Mouse (Mus musculus): ENCODE results near the gene Rgs3. TPM values are rescaled to one million over a fixed set of nuclear protein-coding genes. Genes with fewer than 3 reads are reported as not detected.
A peak's percentile ranks its signal among the peaks of the same experiment; 100 is the strongest.

Rgs3 gene
- polyA plus RNA-seq, 1 experiment from 2014 or later: 35.4 TPM

DNA sequence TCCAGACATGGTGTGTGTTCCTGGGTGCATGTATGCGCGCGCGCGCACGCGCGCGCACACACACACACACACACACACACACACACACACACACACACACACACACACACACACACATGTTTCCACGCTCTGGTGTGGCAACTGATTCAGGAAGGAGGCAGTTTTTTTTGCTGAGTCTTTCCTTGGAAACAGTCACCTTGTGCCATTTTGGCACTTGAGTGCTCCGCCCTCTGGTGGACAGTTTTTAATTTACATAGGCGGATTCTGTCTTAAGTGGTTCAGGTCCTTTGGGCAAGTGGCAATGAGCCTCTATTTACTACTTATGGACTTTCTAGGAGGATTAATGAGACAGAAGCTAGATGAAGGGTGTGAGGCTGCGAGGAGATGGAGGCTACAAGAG, 136.3 kb downstream of the Rgs3 start:
- H3K9me3 ChIP-seq: no peaks in the 10 kb centered on the region
- peaks cover 74% of the 10 kb centered on the region for H3K36me3 ChIP-seq (replicated peaks)
- no peak overlapping the region for H3K4me3 ChIP-seq
- no peaks in the 10 kb centered on the region for H3K27me3 ChIP-seq (replicated peaks; ENCODE audit: low read depth, poor library complexity, severe bottlenecking)
- DNase-seq (ENCODE audit: low spot score): peak; percentile 58
- peaks cover 60% of the 10 kb centered on the region for H3K4me1 ChIP-seq
- 72% methylated on average over 13 of the region's 13 CpGs for WGBS
- no peak overlapping the region for H3K27ac ChIP-seq (replicated peaks)

GRCm38 (mm10) chr4:62696699-62697404, 137.2 kb downstream of the Rgs3 start:
- Histone ChIP-seq H3K4me1 (peaks cover 56% of the 10 kb centered on the region), H3K9me3 (no peaks in the 10 kb centered on the region), H3K27me3 (replicated peaks; ENCODE audit: low read depth, poor library complexity, severe bottlenecking) (no peaks in the 10 kb centered on the region), H3K27ac (replicated peaks) (no peak overlapping the region), H3K4me3 (no peak overlapping the region), H3K36me3 (replicated peaks) (peaks cover 74% of the 10 kb centered on the region)
- DNase-seq (ENCODE audit: low spot score): no peak
- WGBS: 65% methylated on average over 7 of the region's 7 CpGs

DNA sequence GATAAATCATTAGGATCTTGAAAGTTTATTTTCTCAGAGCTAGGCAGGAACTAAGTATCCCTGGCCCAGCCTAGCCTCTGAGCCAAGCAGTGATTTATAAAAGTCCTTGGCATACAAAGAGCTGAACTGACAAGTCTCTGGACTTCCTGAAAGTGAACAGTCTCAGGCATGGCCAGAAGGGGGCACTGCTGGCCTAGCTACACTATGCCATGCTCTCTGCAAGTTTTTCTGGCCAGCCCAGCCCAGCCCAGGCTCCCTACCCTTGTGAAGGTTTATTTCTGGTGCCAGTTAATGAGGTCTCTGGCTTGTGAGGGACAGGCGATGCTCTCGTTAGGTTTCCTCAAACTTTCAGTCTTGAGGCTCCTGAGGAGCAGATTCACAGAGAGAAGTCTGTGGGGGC, 137.8 kb downstream of the Rgs3 start:
- Histone ChIP-seq H3K27me3 (replicated peaks; ENCODE audit: low read depth, poor library complexity, severe bottlenecking) (no peaks in the 10 kb centered on the region), H3K27ac (replicated peaks) (peak overlapping the region; percentile 69), H3K36me3 (replicated peaks) (peaks cover 68% of the 10 kb centered on the region), H3K4me1 (peaks cover 56% of the 10 kb centered on the region), H3K9me3 (no peaks in the 10 kb centered on the region), H3K4me3 (no peak overlapping the region)
- peak; percentile 88 for DNase-seq (ENCODE audit: low spot score)
- WGBS: 22% methylated on average over 2 of the region's 2 CpGs

DNA sequence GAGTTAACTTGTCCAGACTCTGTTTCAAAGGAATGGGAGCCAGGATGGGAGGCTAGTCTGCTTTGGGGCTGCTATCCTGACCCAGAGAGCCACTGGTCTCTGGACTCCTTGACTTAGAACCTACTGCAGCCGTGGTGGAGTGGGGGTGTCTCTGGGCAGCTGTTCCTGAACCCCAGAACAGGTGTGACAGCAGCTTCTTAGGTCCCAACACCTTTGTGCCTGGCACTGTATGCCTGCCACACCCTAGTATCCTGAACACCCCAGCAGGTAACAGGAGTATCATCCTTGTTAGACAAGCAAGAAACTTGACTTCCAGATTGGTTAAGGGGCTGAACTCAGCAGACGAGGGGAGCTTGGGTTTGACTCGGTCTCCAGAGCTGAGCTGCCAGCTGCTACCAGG, 138.9 kb downstream of the Rgs3 start:
- H3K4me3 ChIP-seq: no peak overlapping the region
- peak overlapping the region; percentile 31; the same call in 1 of the 2 replicates for H3K27ac ChIP-seq (replicated peaks)
- no peaks in the 10 kb centered on the region for H3K9me3 ChIP-seq
- H3K4me1 ChIP-seq: peaks cover 54% of the 10 kb centered on the region
- no peaks in the 10 kb centered on the region for H3K27me3 ChIP-seq (replicated peaks; ENCODE audit: low read depth, poor library complexity, severe bottlenecking)
- 63% methylated on average over 3 of the region's 3 CpGs for WGBS
- peaks cover 66% of the 10 kb centered on the region for H3K36me3 ChIP-seq (replicated peaks)
- no peak for DNase-seq (ENCODE audit: low spot score)

DNA sequence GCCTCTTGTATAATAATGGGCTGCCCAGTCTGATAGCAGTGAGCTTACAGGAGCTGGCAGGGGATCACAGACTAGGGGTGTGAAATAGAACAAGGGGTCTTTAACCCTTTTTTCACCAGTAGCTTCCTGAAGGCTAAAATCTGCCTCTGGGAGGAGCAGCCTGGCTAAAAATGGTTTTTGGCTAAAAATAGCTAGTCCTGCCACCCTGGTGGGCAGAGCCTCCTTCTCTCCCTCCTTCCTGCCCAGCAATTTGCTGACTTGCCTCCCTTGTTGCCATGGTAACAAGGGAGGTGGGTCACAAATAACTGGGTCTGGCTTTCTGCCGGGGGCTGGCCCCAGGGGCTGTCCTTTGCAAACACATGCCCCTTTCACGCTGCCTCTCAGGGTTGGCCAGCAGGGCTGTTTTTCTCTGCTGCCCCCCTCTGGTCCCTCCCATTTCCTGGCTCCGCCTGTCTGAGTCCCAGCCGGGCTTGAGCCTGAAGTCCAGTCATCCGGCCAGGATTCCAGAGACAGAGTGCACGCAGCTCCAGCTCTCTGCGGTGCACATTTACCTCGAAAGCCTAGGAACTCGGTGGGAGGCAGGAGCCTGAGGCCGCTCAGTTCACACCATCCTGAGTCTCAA, 139.7 kb downstream of the Rgs3 start:
- under 1% methylated on average over 10 of the region's 10 CpGs for WGBS
- Histone ChIP-seq H3K36me3 (replicated peaks) (peaks cover 66% of the 10 kb centered on the region), H3K27ac (replicated peaks) (peak overlapping the region; percentile 80), H3K9me3 (no peaks in the 10 kb centered on the region), H3K4me3 (peak overlapping the region; percentile 50), H3K4me1 (peaks cover 48% of the 10 kb centered on the region), H3K27me3 (replicated peaks; ENCODE audit: low read depth, poor library complexity, severe bottlenecking) (no peaks in the 10 kb centered on the region)
- DNase-seq (ENCODE audit: low spot score): peak; percentile 95

- Histone ChIP-seq H3K4me1 (peaks cover 55% of the 10 kb centered on the region), H3K36me3 (replicated peaks) (peaks cover 63% of the 10 kb centered on the region), H3K27ac (replicated peaks) (peak overlapping the region; percentile 80)
Observed at GRCm38 (mm10) chr4:62700426-62700825, 140.8 kb downstream of the Rgs3 start.

DNA sequence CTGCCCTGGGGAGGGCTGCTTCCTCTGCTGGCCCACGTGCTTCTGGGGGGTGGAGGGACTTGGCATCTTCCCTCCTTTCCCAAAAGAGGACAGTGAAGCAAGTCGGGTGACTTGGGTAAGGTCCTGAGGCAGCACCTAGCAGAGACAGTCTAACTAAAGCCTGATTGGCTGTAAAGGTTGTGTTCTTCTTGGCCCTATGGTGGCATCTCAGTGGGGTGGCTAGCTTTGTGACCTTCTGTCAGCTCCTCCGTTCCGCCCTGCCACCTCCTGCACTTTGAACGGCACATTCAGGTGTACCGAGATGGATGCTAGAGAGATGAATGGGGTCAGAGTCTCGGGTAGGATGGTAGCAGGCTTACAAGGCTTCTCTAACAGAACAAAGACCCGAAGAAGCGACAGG, 143.5 kb downstream of the Rgs3 start:
- no peaks in the 10 kb centered on the region for H3K9me3 ChIP-seq
- no peak for DNase-seq (ENCODE audit: low spot score)
- no peaks in the 10 kb centered on the region for H3K27me3 ChIP-seq (replicated peaks; ENCODE audit: low read depth, poor library complexity, severe bottlenecking)
- H3K4me3 ChIP-seq: no peak overlapping the region
- 83% methylated on average over 9 of the region's 9 CpGs for WGBS
- peaks cover 46% of the 10 kb centered on the region for H3K36me3 ChIP-seq (replicated peaks)
- H3K27ac ChIP-seq (replicated peaks): no peak overlapping the region
- H3K4me1 ChIP-seq: peaks cover 47% of the 10 kb centered on the region

More at GRCm38 (mm10) chr4:62700426-62700825, 140.8 kb downstream of the Rgs3 start:
- no peaks in the 10 kb centered on the region for H3K27me3 ChIP-seq (replicated peaks; ENCODE audit: low read depth, poor library complexity, severe bottlenecking)
- peak overlapping the region; percentile 50 for H3K4me3 ChIP-seq
- WGBS: 68% methylated on average over 5 of the region's 5 CpGs
- no peaks in the 10 kb centered on the region for H3K9me3 ChIP-seq
- no peak for DNase-seq (ENCODE audit: low spot score)

DNA sequence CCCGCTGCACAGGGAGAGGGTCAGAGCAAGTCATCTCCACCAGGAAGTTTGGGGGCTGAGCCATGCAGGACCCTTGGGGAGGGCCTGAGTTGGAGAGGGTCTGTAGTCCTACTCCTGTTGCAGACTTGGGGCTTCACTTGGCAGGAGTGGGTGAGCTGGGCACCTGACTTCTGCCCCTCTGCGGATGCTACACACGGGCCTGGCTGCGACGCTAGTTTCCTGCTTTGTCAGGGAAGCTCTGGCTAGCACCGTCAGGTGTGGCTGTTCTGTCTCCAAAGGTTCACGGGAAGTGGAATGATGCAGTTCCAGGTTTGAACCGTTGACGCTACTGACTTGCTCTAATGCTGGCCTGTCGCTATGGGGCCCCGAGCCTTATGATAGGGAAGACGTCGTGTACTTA, 144.6 kb downstream of the Rgs3 start:
- no peak overlapping the region for H3K27ac ChIP-seq (replicated peaks)
- H3K36me3 ChIP-seq (replicated peaks): peaks cover 44% of the 10 kb centered on the region
- H3K9me3 ChIP-seq: no peaks in the 10 kb centered on the region
- H3K4me1 ChIP-seq: peaks cover 37% of the 10 kb centered on the region
- no peak for DNase-seq (ENCODE audit: low spot score)
- H3K4me3 ChIP-seq: no peak overlapping the region
- WGBS: 95% methylated on average over 13 of the region's 13 CpGs
- H3K27me3 ChIP-seq (replicated peaks; ENCODE audit: low read depth, poor library complexity, severe bottlenecking): no peaks in the 10 kb centered on the region

DNA sequence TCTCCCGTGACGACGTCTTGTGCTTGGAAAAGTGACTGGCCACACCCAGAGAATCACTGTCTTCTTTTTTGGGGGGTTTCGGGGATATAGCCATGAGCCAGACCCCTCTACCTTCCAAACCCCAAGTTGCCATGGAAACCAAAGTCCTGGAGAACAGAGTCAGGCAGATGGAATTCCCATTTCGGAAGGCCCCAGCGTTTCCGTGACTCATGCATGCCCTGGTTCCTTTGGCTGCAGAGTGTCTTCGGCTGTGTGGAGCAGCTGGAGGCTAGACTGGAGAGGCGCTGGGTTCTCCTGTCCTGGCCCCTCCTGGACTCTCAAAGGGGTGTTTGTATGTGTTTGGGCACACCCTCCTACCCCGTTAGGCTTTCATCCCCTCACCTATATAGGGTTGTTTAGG, 145.4 kb downstream of the Rgs3 start:
- H3K27ac ChIP-seq (replicated peaks): peak overlapping the region; percentile 36; the same call in 1 of the 2 replicates
- 82% methylated on average over 10 of the region's 10 CpGs for WGBS

DNA sequence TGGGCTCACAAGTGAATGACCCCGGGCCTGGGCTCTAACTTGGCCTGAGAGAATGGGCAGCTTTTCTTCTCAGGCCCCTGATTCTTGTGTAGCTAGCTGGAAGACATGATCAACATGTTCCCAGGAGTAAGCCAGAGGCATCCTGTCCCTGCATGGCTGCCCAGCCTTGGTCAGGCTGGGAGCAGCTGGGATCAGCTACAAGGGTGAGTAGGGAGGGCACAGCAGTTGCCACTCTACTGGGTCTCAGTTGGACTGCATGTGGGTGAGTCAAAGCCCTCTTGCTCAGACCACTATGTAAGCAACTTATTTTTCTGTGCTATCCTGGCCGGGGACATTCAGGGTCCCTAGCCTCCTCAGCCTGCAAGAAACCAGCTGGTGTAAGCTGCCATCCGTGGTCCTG, 146.1 kb downstream of the Rgs3 start:
- WGBS: 51% methylated on average over 3 of the region's 3 CpGs
- DNase-seq (ENCODE audit: low spot score): no peak

More for the DNA sequence above, 145.4 kb downstream of the Rgs3 start:
- H3K4me1 ChIP-seq: peaks cover 28% of the 10 kb centered on the region
- DNase-seq (ENCODE audit: low spot score): no peak
- H3K27me3 ChIP-seq (replicated peaks; ENCODE audit: low read depth, poor library complexity, severe bottlenecking): no peaks in the 10 kb centered on the region
- H3K36me3 ChIP-seq (replicated peaks): peaks cover 40% of the 10 kb centered on the region
- H3K4me3 ChIP-seq: no peak overlapping the region
- no peaks in the 10 kb centered on the region for H3K9me3 ChIP-seq

GRCm38 (mm10) chr4:62708084-62708483, 148.4 kb downstream of the Rgs3 start:
- Histone ChIP-seq H3K36me3 (replicated peaks) (peaks cover 17% of the 10 kb centered on the region), H3K27ac (replicated peaks) (no peak overlapping the region), H3K4me3 (no peak overlapping the region), H3K4me1 (peaks cover 19% of the 10 kb centered on the region), H3K27me3 (replicated peaks; ENCODE audit: low read depth, poor library complexity, severe bottlenecking) (no peaks in the 10 kb centered on the region), H3K9me3 (no peaks in the 10 kb centered on the region)
- no peak for DNase-seq (ENCODE audit: low spot score)
- 85% methylated on average over 7 of the region's 7 CpGs for WGBS

More for the DNA sequence above, 146.1 kb downstream of the Rgs3 start:
- no peak overlapping the region for H3K4me3 ChIP-seq
- peak overlapping the region; percentile 36; the same call in 1 of the 2 replicates for H3K27ac ChIP-seq (replicated peaks)
- peaks cover 33% of the 10 kb centered on the region for H3K36me3 ChIP-seq (replicated peaks)
- no peaks in the 10 kb centered on the region for H3K27me3 ChIP-seq (replicated peaks; ENCODE audit: low read depth, poor library complexity, severe bottlenecking)
- H3K9me3 ChIP-seq: no peaks in the 10 kb centered on the region
- H3K4me1 ChIP-seq: peaks cover 21% of the 10 kb centered on the region

DNA sequence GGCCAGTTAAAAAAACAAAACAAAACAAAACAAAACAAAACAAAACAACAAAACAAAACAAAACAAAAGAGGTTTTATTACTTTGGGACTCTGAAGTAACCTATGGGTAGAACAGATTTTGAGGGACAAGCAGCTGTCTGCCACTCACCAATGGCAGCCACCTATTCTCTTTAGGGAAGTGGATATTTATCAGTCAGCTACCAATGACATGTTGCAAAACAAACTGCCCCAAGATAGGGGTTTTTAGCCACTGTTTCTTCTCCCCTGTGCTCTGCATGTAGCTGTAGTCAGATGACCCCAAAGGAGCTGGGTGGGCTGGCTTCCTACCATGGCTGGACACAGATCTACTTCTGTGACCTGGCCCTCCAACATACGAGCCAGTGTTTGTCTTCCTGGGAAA, 149.3 kb downstream of the Rgs3 start:
- no peaks in the 10 kb centered on the region for H3K9me3 ChIP-seq
- H3K36me3 ChIP-seq (replicated peaks): peaks cover 8% of the 10 kb centered on the region
- no peak for DNase-seq (ENCODE audit: low spot score)
- WGBS: 78% methylated on average over 1 of the region's 1 CpGs
- peaks cover 18% of the 10 kb centered on the region for H3K4me1 ChIP-seq
- H3K27me3 ChIP-seq (replicated peaks; ENCODE audit: low read depth, poor library complexity, severe bottlenecking): no peaks in the 10 kb centered on the region
- H3K27ac ChIP-seq (replicated peaks): no peak overlapping the region
- no peak overlapping the region for H3K4me3 ChIP-seq

DNA sequence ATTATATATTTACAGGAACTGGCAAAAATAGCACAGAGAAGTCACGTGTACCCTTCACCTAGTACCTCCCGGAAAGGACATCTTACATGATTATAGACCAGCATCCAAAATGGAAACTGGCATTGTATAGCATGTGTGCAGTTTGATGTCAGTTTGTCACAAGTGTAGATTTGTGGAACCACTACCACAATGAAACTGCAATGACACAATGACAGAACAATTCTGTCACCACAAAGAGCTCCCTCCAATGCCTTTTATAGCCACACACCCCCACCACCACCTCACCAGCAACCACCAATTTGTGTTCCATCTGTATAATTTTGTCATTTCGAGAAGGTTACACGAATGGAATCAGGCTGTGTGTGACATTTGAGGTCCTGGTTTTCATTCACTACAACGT, 149.8 kb downstream of the Rgs3 start:
- no peaks in the 10 kb centered on the region for H3K27me3 ChIP-seq (replicated peaks; ENCODE audit: low read depth, poor library complexity, severe bottlenecking)
- H3K9me3 ChIP-seq: no peaks in the 10 kb centered on the region
- no peak for DNase-seq (ENCODE audit: low spot score)
- WGBS: 84% methylated on average over 5 of the region's 5 CpGs
- H3K4me1 ChIP-seq: peaks cover 18% of the 10 kb centered on the region
- H3K36me3 ChIP-seq (replicated peaks): peaks cover 4% of the 10 kb centered on the region
- no peak overlapping the region for H3K27ac ChIP-seq (replicated peaks)
- no peak overlapping the region for H3K4me3 ChIP-seq

All from embryonic facial prominence, embryonic 10.5 days (tissue).